Mouse (Mus musculus) kidney, postnatal 0 days (tissue): ENCODE results near the gene Magohb. TPM values are rescaled to one million over a fixed set of nuclear protein-coding genes. Genes with fewer than 3 reads are reported as not detected.
"Not testable (repeated sequence)": the region's sequence is repeated elsewhere in the genome, so short reads cannot be mapped to it uniquely, and the experiment has no call there.

ENCODE experiments used
- ATAC-seq: fragments of 200-750 bp; cut with Nextera tagmentation; replicated peaks from 2 replicates; pipeline ENCODE4 v1.8.0; 2017; ENCODE audit warnings: low read depth, moderate number of reproducible peaks, moderate TSS enrichment, moderate library complexity; ENCODE audit not compliant: low FRiP score
- DNase-seq: peaks from one replicate; pipeline ENCODE4 v3.0.0-alpha.2; 2016; ENCODE audit warnings: low spot score
- H3K27ac ChIP-seq: fragments of 300-500 bp; sonication (generic); 2 replicates; pipeline ENCODE4 v1.5.1; 2014; ENCODE audit warnings: mild to moderate bottlenecking
- H3K27me3 ChIP-seq: fragments of 300-500 bp; sonication (generic); 2 replicates; pipeline ENCODE4 v1.6.1; 2014; ENCODE audit warnings: low read length, mixed read lengths; ENCODE audit not compliant: insufficient read depth
- H3K36me3 ChIP-seq: fragments of 300-500 bp; sonication (generic); 2 replicates; pipeline ENCODE4 v1.6.1; 2014; ENCODE audit warnings: low read length, mixed read lengths; ENCODE audit not compliant: insufficient read depth
- H3K4me1 ChIP-seq: fragments of 300-500 bp; sonication (generic); replicated peaks from 2 replicates; pipeline ENCODE4 v1.6.1; 2014; ENCODE audit warnings: antibody characterized with exemption, low read length, mixed read lengths; ENCODE audit not compliant: insufficient read depth
- H3K4me2 ChIP-seq: fragments of 300-500 bp; sonication (generic); 2 replicates; pipeline ENCODE4 v1.6.1; 2014; ENCODE audit warnings: mild to moderate bottlenecking, low read length, moderate library complexity, mixed read lengths
- H3K4me3 ChIP-seq: fragments of 300-500 bp; sonication (generic); replicated peaks from 2 replicates; pipeline ENCODE4 v1.5.1; 2014; ENCODE audit warnings: low read depth, low read length
- H3K9ac ChIP-seq: fragments of 300-500 bp; sonication (generic); 2 replicates; pipeline ENCODE4 v1.6.1; 2014; ENCODE audit warnings: low read depth, low read length
- H3K9me3 ChIP-seq: fragments of 300-500 bp; sonication (generic); replicated peaks from 2 replicates; pipeline ENCODE4 v1.6.1; 2016; ENCODE audit warnings: low read length, inconsistent platforms, mixed read lengths
- CTCF ChIP-seq: IDR thresholded peaks from 2 replicates; pipeline ENCODE4 v1.5.1; 2016; ENCODE audit warnings: antibody characterized with exemption, low read depth, mild to moderate bottlenecking, moderate library complexity
- WGBS: fragments of 180-500 bp; shearing (Covaris S2); extraction: QIAGEN DNeasy Blood & Tissue Kit; methylation state at CpG from one replicate; pipeline ENCODE4 v1.1.7; 2014; 5-methylcytosine and 5-hydroxymethylcytosine counted together
- polyA plus RNA-seq: library from polyadenylated mRNA; unstranded; fragments of >200 nt; fragmentation: Nextera tagmentation; extraction: Ambion mirVana; gene quantifications from 2 replicates; pipeline ENCODE4 v1.2.1, GENCODE M21; 2015

The Magohb gene
- polyA plus RNA-seq, 1 experiment from 2014 or later = 71.8 TPM

- Histone ChIP-seq H3K36me3 (peaks cover 5% of the 10 kb centered on the region; the same call in 1 of the 2 replicates), H3K9ac (peak overlapping the region; percentile 65), H3K4me3 (peak overlapping the region; percentile 60), H3K9me3 (no peaks in the 10 kb centered on the region), H3K4me2 (peak overlapping the region; percentile 67), H3K27ac (peak overlapping the region; percentile 55), H3K4me1 (peaks cover 11% of the 10 kb centered on the region; the same call in 1 of the 2 replicates), H3K27me3 (no peaks in the 10 kb centered on the region)
- peak; percentile 52 for ATAC-seq
- TF ChIP-seq CTCF = no peak
- DNase-seq = peak; percentile 48
- WGBS = 11% methylated on average over 10 of the region's 10 CpGs
These were observed 611 bp downstream of the Magohb start for GRCm38 (mm10) chr6:131292276-131292990.

- no peak overlapping the region for H3K27ac ChIP-seq
- peaks cover 6% of the 10 kb centered on the region; the same call in 1 of the 2 replicates for H3K36me3 ChIP-seq
- no peaks in the 10 kb centered on the region for H3K27me3 ChIP-seq
- no peak overlapping the region for H3K4me3 ChIP-seq
- ATAC-seq (no peak), DNase-seq (peak; percentile 77)
- no peaks in the 10 kb centered on the region for H3K9me3 ChIP-seq
- H3K4me1 ChIP-seq = peaks cover 11% of the 10 kb centered on the region; the same call in 1 of the 2 replicates
- peak; percentile 78 for TF ChIP-seq CTCF
- no peak overlapping the region for H3K4me2 ChIP-seq
- H3K9ac ChIP-seq = no peak overlapping the region
- 7% methylated on average over 2 of the region's 2 CpGs for WGBS
These were observed 2.6 kb downstream of the Magohb start for GRCm38 (mm10) chr6:131290430-131290829.

- not testable (repeated sequence) for H3K4me2 ChIP-seq, ATAC-seq, H3K4me1 ChIP-seq, H3K36me3 ChIP-seq, H3K27me3 ChIP-seq, DNase-seq, H3K27ac ChIP-seq, H3K9me3 ChIP-seq, H3K9ac ChIP-seq, H3K4me3 ChIP-seq
- 95% methylated on average over 2 of the region's 2 CpGs for WGBS
These were observed 14.9 kb downstream of the Magohb start for GRCm38 (mm10) chr6:131278160-131278559.

- Histone ChIP-seq H3K9ac (no peak overlapping the region), H3K27me3 (no peaks in the 10 kb centered on the region), H3K4me1 (no peaks in the 10 kb centered on the region), H3K9me3 (no peaks in the 10 kb centered on the region), H3K27ac (no peak overlapping the region), H3K4me2 (no peak overlapping the region), H3K36me3 (0 out of 2 replicates have a peak, but pooled peaks cover 5% of the 10 kb centered on the region), H3K4me3 (no peak overlapping the region)
- ATAC-seq = no peak
- no peak for DNase-seq
- TF ChIP-seq CTCF = no peak
- 82% methylated on average over 4 of the region's 4 CpGs for WGBS
These were observed 16.4 kb downstream of the Magohb start for GRCm38 (mm10) chr6:131276659-131277058.

- Histone ChIP-seq H3K4me1 (no peaks in the 10 kb centered on the region), H3K4me3 (no peak overlapping the region), H3K27me3 (no peaks in the 10 kb centered on the region), H3K9ac (no peak overlapping the region), H3K4me2 (no peak overlapping the region), H3K27ac (no peak overlapping the region), H3K9me3 (no peaks in the 10 kb centered on the region), H3K36me3 (0 out of 2 replicates have a peak, but pooled peaks cover under 1% of the 10 kb centered on the region)
- ATAC-seq (no peak), DNase-seq (no peak)
- TF ChIP-seq CTCF = no peak
- WGBS = 98% methylated on average over 1 of the region's 1 CpGs
These were observed 20.7 kb downstream of the Magohb start for GRCm38 (mm10) chr6:131272311-131272710.

GRCm38 (mm10) chr6:131270312-131270711 is 22.7 kb downstream of the Magohb start:
- no peak for ATAC-seq
- no peak for DNase-seq
- Histone ChIP-seq H3K9ac (no peak overlapping the region), H3K4me1 (no peaks in the 10 kb centered on the region), H3K4me3 (no peak overlapping the region), H3K9me3 (no peaks in the 10 kb centered on the region), H3K27ac (no peak overlapping the region), H3K27me3 (no peaks in the 10 kb centered on the region), H3K4me2 (no peak overlapping the region), H3K36me3 (no peaks in the 10 kb centered on the region)
- 51% methylated on average over 1 of the region's 1 CpGs for WGBS
- TF ChIP-seq CTCF = no peak

GRCm38 (mm10) chr6:131269599-131269998 is 23.4 kb downstream of the Magohb start:
- DNase-seq (no peak), ATAC-seq (no peak)
- Histone ChIP-seq H3K4me1 (no peaks in the 10 kb centered on the region), H3K4me2 (no peak overlapping the region), H3K27ac (no peak overlapping the region), H3K4me3 (no peak overlapping the region), H3K9ac (no peak overlapping the region), H3K27me3 (no peaks in the 10 kb centered on the region), H3K9me3 (no peaks in the 10 kb centered on the region), H3K36me3 (no peaks in the 10 kb centered on the region)
- no peak for TF ChIP-seq CTCF
- WGBS = 93% methylated on average over 2 of the region's 2 CpGs
